Mouse (Mus musculus): ENCODE measurements at regions not wholly inside any gene's neighbourhood (a gene's known extent, or its start where the extent isn't known, plus 50 kb on each side); places are given as distances from the start of the nearest gene placed in this dataset.

DNA sequence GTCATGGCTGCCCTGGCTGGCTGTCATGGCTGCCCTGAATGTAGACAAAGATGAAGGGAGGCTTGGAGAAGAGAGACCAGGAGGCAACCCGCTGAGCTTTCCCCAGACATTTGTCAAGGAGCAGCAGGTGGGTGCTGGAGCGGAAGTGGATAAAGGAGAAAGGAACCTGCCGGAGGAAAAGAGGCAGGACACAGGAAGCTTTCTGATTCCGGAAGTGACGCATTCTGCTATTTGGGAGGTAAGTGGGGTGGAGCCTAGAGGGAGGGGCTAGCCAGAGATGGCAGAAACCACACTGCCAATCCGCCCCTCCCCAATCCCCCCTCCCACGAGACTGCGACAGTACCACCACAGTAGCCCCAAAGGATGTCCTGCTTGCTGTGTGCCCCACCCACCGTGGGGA, 80.1 kb downstream of the Gm572 start:
- no peak for ATAC-seq (replicated peaks; ENCODE audit: low FRiP score, low TSS enrichment, poor library complexity, severe bottlenecking)

- ATAC-seq (replicated peaks; ENCODE audit: low FRiP score, low TSS enrichment, poor library complexity, severe bottlenecking) = no peak
Measured at GRCm38 (mm10) chr4:148723934-148724719, 80.1 kb upstream of the Casz1 start.

- no peak for ATAC-seq (replicated peaks; ENCODE audit: low FRiP score, low TSS enrichment, poor library complexity, severe bottlenecking)
Measured at GRCm38 (mm10) chr4:148728800-148729199, 75.4 kb upstream of the Casz1 start.

DNA sequence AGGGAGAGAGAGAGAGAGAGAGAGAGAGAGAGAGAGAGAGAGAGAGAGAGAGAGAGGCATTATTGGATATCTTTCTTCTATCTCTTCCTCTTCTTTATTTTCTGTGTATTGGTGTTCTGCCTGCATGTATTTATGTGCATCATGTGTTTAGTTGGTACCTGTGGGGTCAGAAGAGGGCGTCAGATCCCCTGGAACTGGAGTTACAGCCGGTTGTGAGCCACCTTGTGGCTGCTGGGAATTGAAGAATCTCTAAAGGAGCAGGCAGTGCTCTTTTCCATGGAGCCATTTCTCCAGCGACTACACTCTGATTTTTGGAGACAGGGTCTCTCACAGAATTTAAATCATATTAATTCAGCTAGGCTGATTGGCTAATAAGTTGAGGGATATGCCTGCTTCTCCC, 72.6 kb upstream of the Casz1 start:
- no peak for ATAC-seq (replicated peaks; ENCODE audit: low FRiP score, low TSS enrichment, poor library complexity, severe bottlenecking)

- ATAC-seq (replicated peaks; ENCODE audit: low FRiP score, low TSS enrichment, poor library complexity, severe bottlenecking) = no peak
Measured at GRCm38 (mm10) chr4:148734061-148734460, 70.2 kb upstream of the Casz1 start.

DNA sequence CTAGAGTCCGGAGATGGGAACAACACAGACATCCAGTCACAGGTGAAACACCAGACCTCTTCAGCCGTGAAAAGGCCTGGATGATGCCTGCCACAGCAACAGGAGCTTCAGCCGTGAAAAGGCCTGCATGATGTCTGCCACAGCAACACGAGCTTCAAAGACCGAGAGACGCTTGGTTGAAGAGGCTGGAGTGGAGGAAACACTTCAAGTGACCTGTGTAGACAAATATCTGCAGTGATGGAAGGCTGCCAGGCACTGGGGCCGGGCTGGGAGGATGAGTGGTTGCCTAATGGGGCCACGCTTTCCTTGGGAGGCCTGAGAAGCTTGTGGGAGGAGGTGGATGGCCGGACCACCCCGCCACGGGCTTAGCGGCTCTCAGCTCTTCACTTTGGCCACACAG, 69.7 kb upstream of the Casz1 start:
- ATAC-seq (replicated peaks; ENCODE audit: low FRiP score, low TSS enrichment, poor library complexity, severe bottlenecking) = no peak

- no peak for ATAC-seq (replicated peaks; ENCODE audit: low FRiP score, low TSS enrichment, poor library complexity, severe bottlenecking)
Measured at GRCm38 (mm10) chr4:148738601-148739530, 65.4 kb upstream of the Casz1 start.

DNA sequence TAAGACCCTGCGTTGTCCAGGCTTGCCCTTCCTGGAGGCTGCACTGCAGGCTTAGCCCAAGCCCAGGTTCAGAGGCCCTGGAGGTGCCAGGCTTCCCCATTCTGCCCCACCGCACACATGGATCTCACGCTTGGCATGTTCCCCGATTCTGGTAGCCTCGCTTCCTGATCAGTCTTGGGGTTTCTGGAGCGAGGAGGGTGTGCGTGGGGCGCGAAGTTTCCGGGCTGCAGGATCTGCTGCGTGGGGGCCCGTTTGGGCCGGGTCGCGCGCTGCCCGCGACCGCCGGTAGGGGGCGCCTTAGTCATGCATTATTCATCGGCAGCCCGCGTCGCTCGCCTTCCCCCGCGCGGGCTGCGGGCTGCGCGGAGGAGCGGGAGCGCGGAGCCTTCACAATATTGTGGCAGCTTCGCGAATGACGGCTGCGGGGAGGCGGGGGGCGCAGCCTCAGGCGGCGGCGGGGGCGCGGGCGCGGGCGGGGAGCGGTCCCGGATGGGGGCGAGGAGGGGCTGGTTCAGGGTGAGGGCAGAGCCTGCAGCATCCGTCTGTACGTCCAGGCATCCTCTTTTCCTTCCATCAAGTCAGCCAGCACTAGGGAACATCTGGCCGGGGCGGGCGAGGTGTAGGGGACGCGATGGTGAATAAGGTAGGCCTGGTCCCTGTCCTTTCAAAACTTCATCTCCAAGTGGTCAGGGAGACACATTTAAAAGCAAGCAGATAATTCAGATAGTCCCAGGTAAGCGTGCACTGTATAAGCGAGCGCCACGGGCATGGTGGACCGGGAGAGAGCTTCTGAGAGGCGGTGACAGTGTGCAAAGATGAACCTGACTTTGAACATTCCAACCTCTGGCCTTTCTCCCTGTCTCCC, 61.4 kb upstream of the Casz1 start:
- ATAC-seq (replicated peaks; ENCODE audit: low FRiP score, low TSS enrichment, poor library complexity, severe bottlenecking) = peak; percentile 80

DNA sequence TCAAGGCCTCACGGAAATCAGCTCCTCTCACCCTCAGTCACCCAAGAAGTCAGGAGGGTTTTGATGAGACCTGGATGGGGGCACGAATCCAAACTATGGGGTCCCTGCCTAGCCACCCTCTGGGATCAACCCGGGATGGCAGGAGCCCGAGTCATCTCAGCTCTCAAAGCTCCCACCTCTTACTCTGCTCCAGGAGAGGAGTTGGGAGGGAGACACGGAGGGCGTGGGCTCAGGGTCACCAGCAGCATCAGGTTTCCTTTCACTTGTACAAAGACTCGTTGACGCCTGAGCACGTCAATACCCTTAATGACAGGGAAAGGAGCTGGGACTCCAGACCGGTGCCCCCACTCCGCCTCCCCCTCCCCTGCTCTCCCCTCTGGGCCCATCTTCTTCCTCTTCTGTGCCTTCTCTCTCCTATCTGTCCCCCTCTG, 60.8 kb upstream of the Casz1 start:
- ATAC-seq (replicated peaks; ENCODE audit: low FRiP score, low TSS enrichment, poor library complexity, severe bottlenecking) = no peak

DNA sequence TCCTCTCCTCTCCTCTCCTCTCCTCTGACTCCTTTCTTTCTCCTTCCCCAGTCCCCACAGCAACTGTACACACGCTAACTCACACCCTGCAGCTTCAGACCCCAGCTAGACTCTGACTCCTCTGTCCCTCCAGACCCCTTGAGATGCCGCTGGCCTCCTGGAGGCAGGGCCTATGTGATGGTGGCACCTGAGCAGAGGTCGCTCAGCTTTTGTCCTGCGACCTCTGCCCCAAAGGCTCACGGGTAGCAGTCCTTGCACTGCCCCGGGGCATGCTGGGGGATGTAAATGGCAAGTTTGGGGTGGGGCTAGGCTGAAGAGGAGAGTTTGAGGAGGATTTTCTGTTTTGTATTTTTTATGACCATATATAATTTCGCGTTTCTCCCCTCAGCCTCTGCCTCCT, 60.2 kb upstream of the Casz1 start:
- ATAC-seq (replicated peaks; ENCODE audit: low FRiP score, low TSS enrichment, poor library complexity, severe bottlenecking) = no peak

- no peak for ATAC-seq (replicated peaks; ENCODE audit: low FRiP score, low TSS enrichment, poor library complexity, severe bottlenecking)
Measured at GRCm38 (mm10) chr4:148746460-148747314, 57.5 kb upstream of the Casz1 start.

- ATAC-seq (replicated peaks; ENCODE audit: low FRiP score, low TSS enrichment, poor library complexity, severe bottlenecking) = no peak
Measured at GRCm38 (mm10) chr4:148747315-148747644, 56.9 kb upstream of the Casz1 start.

- ATAC-seq (replicated peaks; ENCODE audit: low FRiP score, low TSS enrichment, poor library complexity, severe bottlenecking) = no peak
Measured at GRCm38 (mm10) chr4:148750030-148750429, 54.2 kb upstream of the Casz1 start.

GRCm38 (mm10) chr4:148751591-148751990, 52.6 kb upstream of the Casz1 start:
- ATAC-seq (replicated peaks; ENCODE audit: low FRiP score, low TSS enrichment, poor library complexity, severe bottlenecking) = no peak

DNA sequence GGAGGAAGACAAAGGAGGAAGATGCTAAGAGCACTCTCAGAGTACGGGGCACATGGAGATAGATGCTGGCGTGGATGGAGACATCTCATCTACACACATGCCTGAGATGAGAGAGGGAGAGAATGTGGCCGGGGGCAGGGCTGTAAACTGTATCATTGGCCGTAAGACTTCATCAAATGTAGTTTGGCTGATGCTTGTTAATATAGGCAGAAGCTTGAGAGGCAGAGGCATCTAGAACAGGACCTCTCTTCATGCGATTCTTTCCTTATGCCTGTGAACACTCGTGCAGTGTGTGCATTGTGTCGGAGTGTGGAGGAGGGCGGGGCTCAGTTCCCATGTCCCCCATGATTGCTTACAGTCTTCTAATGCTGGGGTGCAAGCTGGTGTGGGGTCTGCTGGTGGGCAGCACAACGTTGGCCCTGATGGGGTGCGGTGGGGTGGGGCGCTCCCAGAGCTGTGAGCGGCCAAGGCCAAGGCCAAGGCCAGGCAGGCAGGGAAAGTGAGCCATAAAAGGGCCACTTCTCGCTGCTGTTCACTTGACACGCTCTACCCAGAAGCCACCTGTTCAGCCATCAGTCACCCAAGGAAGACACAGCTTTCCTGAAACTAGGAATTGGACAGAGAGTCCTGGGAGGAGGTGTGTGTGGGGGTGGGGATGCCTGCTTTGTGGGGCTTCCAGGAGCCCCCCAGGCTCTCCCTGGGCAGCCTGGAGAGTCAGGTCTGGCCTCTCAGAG, 51.7 kb upstream of the Casz1 start:
- no peak; the same call in 1 of the 2 replicates for ATAC-seq (replicated peaks; ENCODE audit: low FRiP score, low TSS enrichment, poor library complexity, severe bottlenecking)

- no peak for ATAC-seq (replicated peaks; ENCODE audit: low FRiP score, low TSS enrichment, poor library complexity, severe bottlenecking)
Measured at GRCm38 (mm10) chr4:148753143-148753798, 51.0 kb upstream of the Casz1 start.

DNA sequence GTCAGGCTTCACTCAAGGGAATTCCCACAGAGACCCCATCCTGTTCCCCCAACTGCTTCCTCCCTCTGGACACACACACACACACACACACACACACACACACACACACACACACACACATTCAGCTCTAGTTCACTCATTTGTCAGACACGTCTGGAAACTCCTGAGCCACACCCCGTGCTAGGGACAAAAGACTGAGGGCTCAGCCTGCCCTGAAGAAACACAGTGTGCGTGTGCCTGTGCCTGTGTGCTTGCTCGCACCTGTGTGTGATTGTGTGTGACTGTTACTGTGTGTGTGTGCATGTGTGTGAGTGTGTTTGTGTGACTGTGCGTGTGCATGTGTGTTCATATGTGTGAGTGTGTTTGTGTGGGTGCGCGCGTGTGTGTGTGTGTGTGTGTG, 50.4 kb upstream of the Casz1 start:
- ATAC-seq (replicated peaks; ENCODE audit: low FRiP score, low TSS enrichment, poor library complexity, severe bottlenecking) = no peak

All from megakaryocyte-erythroid progenitor cell, adult 5-6 weeks (primary cell).